Mouse (Mus musculus): ENCODE measurements at regions not wholly inside any gene's neighbourhood (a gene's known extent, or its start where the extent isn't known, plus 50 kb on each side); places are given as distances from the start of the nearest gene placed in this dataset.

DNA sequence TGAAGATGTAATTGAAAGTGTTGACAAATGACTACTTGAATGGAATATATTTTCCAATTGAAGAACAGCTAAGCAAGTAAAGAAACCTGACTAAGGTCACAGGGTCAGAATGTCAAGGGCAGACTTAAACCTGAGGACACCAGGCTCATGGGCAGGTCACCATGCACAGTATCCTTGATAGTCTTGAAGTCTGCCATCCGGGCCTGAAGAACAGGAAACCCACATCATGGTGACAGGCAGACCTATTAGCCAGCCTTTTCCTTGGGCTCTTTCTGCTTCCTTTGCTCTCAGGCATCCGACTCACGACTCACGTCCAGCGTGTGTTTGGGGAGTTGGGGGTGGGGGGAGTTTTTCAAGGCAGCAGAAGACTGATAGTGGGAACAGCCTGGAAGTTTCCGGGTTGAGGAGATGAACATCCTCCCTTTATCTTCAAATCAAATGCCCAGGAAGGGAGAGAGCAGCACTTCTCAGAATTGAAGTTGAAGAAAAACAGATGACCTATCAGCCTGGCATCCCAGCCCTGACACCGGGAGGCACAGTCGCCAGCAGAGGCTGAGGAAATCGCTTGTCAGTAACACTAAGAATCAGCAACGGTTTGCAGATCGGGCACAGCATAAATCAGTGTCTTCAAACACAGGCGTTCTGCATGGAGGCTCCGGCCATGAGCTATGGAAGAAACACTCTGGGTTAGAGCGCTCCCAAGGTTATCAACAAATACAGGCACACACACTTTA is 163.5 kb downstream of the Opa1 start:
- DNase-seq (ENCODE audit: low spot score) (no peak), ATAC-seq (ENCODE audit: low FRiP score, low read depth) (no peak)
- no peak overlapping the region for H3K4me3 ChIP-seq (replicated peaks; ENCODE audit: low read length)

GRCm38 (mm10) chr16:29745486-29745885 is 166.4 kb downstream of the Opa1 start:
- no peak overlapping the region for H3K27ac ChIP-seq (replicated peaks; ENCODE audit: low read depth, low read length)
- 84% methylated on average over 4 of the region's 5 CpGs for WGBS
- no peak for ATAC-seq (ENCODE audit: low FRiP score, low read depth)
- no peak overlapping the region for H3K9ac ChIP-seq (ENCODE audit: low read depth, low read length, severe bottlenecking)
- H3K36me3 ChIP-seq (ENCODE audit: control insufficient read depth, insufficient read depth, low read length): no peaks in the 10 kb centered on the region
- no peak for DNase-seq (ENCODE audit: low spot score)
- no peak overlapping the region for H3K4me3 ChIP-seq (replicated peaks; ENCODE audit: low read length)
- peaks cover 6% of the 10 kb centered on the region; the same call in 1 of the 2 replicates for H3K4me1 ChIP-seq (ENCODE audit: control insufficient read depth, insufficient read depth, low read length)
- no peak for TF ChIP-seq POLR2A (IDR thresholded peaks at IDR 0.05; ENCODE audit: borderline replicate concordance, extremely low read depth, insufficient read depth, insufficient read length)
- H3K4me2 ChIP-seq (replicated peaks; ENCODE audit: low read depth, low read length, severe bottlenecking): no peak overlapping the region
- no peaks in the 10 kb centered on the region for H3K9me3 ChIP-seq (ENCODE audit: control insufficient read depth, low read length)
- H3K27me3 ChIP-seq (ENCODE audit: control insufficient read depth, insufficient read depth, low read length): no peaks in the 10 kb centered on the region

More for the DNA sequence above, 163.5 kb downstream of the Opa1 start:
- H3K9me3 ChIP-seq (ENCODE audit: control insufficient read depth, low read length): no peaks in the 10 kb centered on the region
- TF ChIP-seq POLR2A (IDR thresholded peaks at IDR 0.05; ENCODE audit: borderline replicate concordance, extremely low read depth, insufficient read depth, insufficient read length): no peak
- no peak overlapping the region for H3K9ac ChIP-seq (ENCODE audit: low read depth, low read length, severe bottlenecking)
- peaks cover 6% of the 10 kb centered on the region; the same call in 1 of the 2 replicates for H3K4me1 ChIP-seq (ENCODE audit: control insufficient read depth, insufficient read depth, low read length)
- H3K27me3 ChIP-seq (ENCODE audit: control insufficient read depth, insufficient read depth, low read length): no peaks in the 10 kb centered on the region
- WGBS: 23% methylated on average over 14 of the region's 14 CpGs
- no peak overlapping the region for H3K4me2 ChIP-seq (replicated peaks; ENCODE audit: low read depth, low read length, severe bottlenecking)
- H3K27ac ChIP-seq (replicated peaks; ENCODE audit: low read depth, low read length): no peak overlapping the region
- no peaks in the 10 kb centered on the region for H3K36me3 ChIP-seq (ENCODE audit: control insufficient read depth, insufficient read depth, low read length)

DNA sequence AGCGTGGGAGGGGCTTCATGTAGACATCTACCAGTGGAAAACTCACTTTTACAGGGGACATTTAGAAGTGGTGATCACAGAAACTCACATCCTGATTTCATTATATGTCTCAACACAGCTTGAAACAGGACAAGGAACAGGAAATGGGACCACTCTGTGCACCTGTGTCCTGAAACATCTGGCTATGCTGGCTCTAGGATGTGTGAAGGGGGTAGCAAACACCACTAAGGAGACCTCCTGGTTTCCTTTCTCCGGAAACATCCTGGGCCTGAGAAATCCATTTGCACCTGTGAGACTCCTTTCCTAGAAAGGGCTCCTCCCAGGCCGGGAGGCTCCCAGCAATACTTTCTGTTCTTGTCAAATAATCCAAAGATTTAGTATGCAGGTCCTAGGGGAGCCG is 167.1 kb downstream of the Opa1 start:
- Histone ChIP-seq H3K4me2 (replicated peaks; ENCODE audit: low read depth, low read length, severe bottlenecking) (no peak overlapping the region), H3K9ac (ENCODE audit: low read depth, low read length, severe bottlenecking) (no peak overlapping the region), H3K4me1 (ENCODE audit: control insufficient read depth, insufficient read depth, low read length) (peaks cover 6% of the 10 kb centered on the region; the same call in 1 of the 2 replicates), H3K27me3 (ENCODE audit: control insufficient read depth, insufficient read depth, low read length) (no peaks in the 10 kb centered on the region), H3K36me3 (ENCODE audit: control insufficient read depth, insufficient read depth, low read length) (no peaks in the 10 kb centered on the region), H3K9me3 (ENCODE audit: control insufficient read depth, low read length) (no peaks in the 10 kb centered on the region), H3K4me3 (replicated peaks; ENCODE audit: low read length) (no peak overlapping the region), H3K27ac (replicated peaks; ENCODE audit: low read depth, low read length) (no peak overlapping the region)
- TF ChIP-seq POLR2A (IDR thresholded peaks at IDR 0.05; ENCODE audit: borderline replicate concordance, extremely low read depth, insufficient read depth, insufficient read length): no peak
- DNase-seq (ENCODE audit: low spot score) (no peak), ATAC-seq (ENCODE audit: low FRiP score, low read depth) (peak; percentile 84)
- 48% methylated on average over 4 of the region's 4 CpGs for WGBS

- 30% methylated on average over 5 of the region's 5 CpGs for WGBS
- TF ChIP-seq POLR2A (IDR thresholded peaks at IDR 0.05; ENCODE audit: borderline replicate concordance, extremely low read depth, insufficient read depth, insufficient read length): no peak
- Histone ChIP-seq H3K4me1 (ENCODE audit: control insufficient read depth, insufficient read depth, low read length) (no peaks in the 10 kb centered on the region), H3K9me3 (ENCODE audit: control insufficient read depth, low read length) (no peaks in the 10 kb centered on the region), H3K4me3 (replicated peaks; ENCODE audit: low read length) (no peak overlapping the region), H3K9ac (ENCODE audit: low read depth, low read length, severe bottlenecking) (no peak overlapping the region), H3K4me2 (replicated peaks; ENCODE audit: low read depth, low read length, severe bottlenecking) (no peak overlapping the region), H3K36me3 (ENCODE audit: control insufficient read depth, insufficient read depth, low read length) (no peaks in the 10 kb centered on the region), H3K27me3 (ENCODE audit: control insufficient read depth, insufficient read depth, low read length) (no peaks in the 10 kb centered on the region), H3K27ac (replicated peaks; ENCODE audit: low read depth, low read length) (no peak overlapping the region)
- ATAC-seq (ENCODE audit: low FRiP score, low read depth): peak; percentile 66; the same call in 1 of the 2 replicates
- peak; percentile 52 for DNase-seq (ENCODE audit: low spot score)
Measured at GRCm38 (mm10) chr16:29749167-29749566, 170.0 kb downstream of the Opa1 start.

DNA sequence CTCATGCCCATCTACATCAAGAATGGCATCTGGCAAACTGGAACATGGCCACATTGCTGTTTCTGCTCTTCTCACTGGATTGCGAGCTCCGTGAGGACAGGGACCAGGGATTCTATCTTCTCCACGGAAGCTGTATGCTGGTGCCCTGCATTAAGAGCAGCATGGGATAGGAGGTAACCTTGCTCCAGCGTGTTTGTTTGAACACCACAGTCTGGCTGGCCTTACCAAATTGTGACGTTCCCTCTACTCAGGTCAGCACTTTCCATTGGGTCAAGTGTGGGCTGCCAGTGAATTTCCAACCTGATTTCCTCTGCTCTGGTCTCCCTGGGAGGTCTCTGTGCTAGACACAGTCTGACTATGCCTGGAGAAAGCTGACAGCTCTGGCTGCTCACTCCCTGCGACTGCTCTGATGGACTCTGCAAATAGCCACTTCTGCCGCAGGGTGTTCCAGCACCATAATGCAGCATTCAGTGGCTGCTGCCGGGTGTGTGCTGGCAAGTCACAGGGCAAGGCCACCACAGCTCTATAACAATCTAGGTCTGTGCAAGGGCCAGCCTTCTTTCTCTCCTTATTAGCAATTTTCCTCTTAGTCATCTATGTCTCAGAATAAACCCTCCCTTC is 175.6 kb downstream of the Opa1 start:
- ATAC-seq (ENCODE audit: low FRiP score, low read depth): peak; percentile 55; the same call in 1 of the 2 replicates
- no peaks in the 10 kb centered on the region for H3K27me3 ChIP-seq (ENCODE audit: control insufficient read depth, insufficient read depth, low read length)
- H3K9me3 ChIP-seq (ENCODE audit: control insufficient read depth, low read length): no peaks in the 10 kb centered on the region
- H3K4me2 ChIP-seq (replicated peaks; ENCODE audit: low read depth, low read length, severe bottlenecking): no peak overlapping the region
- TF ChIP-seq POLR2A (IDR thresholded peaks at IDR 0.05; ENCODE audit: borderline replicate concordance, extremely low read depth, insufficient read depth, insufficient read length): no peak
- peaks cover 16% of the 10 kb centered on the region for H3K4me1 ChIP-seq (ENCODE audit: control insufficient read depth, insufficient read depth, low read length)
- H3K9ac ChIP-seq (ENCODE audit: low read depth, low read length, severe bottlenecking): no peak overlapping the region
- H3K36me3 ChIP-seq (ENCODE audit: control insufficient read depth, insufficient read depth, low read length): no peaks in the 10 kb centered on the region
- WGBS: 49% methylated on average over 8 of the region's 8 CpGs
- DNase-seq (ENCODE audit: low spot score): no peak
- H3K4me3 ChIP-seq (replicated peaks; ENCODE audit: low read length): no peak overlapping the region
- no peak overlapping the region for H3K27ac ChIP-seq (replicated peaks; ENCODE audit: low read depth, low read length)
